Mouse (Mus musculus) neural tube, embryonic 12.5 days (tissue): ENCODE data around the gene Gm12248. TPM values are rescaled to one million over a fixed set of nuclear protein-coding genes. Genes with fewer than 3 reads are reported as not detected.
"Not testable (repeated sequence)": the region's sequence is repeated elsewhere in the genome, so short reads cannot be mapped to it uniquely, and the experiment has no call there.

Experiments
- ATAC-seq: fragments of 200-750 bp; cut with Nextera tagmentation; 2 replicates; pipeline ENCODE4 v1.8.0; 2017; ENCODE audit warnings: low read depth, mild to moderate bottlenecking, moderate TSS enrichment, moderate library complexity; ENCODE audit not compliant: low FRiP score
- H3K27ac ChIP-seq: fragments of 300-500 bp; sonication (generic); 2 replicates; pipeline ENCODE4 v1.5.1; 2016
- H3K27me3 ChIP-seq: fragments of 300-500 bp; sonication (generic); replicated peaks from 2 replicates; pipeline ENCODE4 v1.6.1; 2016; ENCODE audit warnings: mild to moderate bottlenecking
- H3K36me3 ChIP-seq: fragments of 300-500 bp; sonication (generic); 2 replicates; pipeline ENCODE4 v1.6.1; 2016; ENCODE audit warnings: mild to moderate bottlenecking
- H3K4me1 ChIP-seq: fragments of 300-500 bp; sonication (generic); 2 replicates; pipeline ENCODE4 v1.6.1; 2016
- H3K4me2 ChIP-seq: fragments of 300-500 bp; sonication (generic); replicated peaks from 2 replicates; pipeline ENCODE4 v1.6.1; 2016; ENCODE audit warnings: mild to moderate bottlenecking
- H3K4me3 ChIP-seq: fragments of 300-500 bp; sonication (generic); 2 replicates; pipeline ENCODE4 v1.5.1; 2016
- H3K9ac ChIP-seq: fragments of 300-500 bp; sonication (generic); 2 replicates; pipeline ENCODE4 v1.6.1; 2016; ENCODE audit warnings: mild to moderate bottlenecking
- H3K9me3 ChIP-seq: fragments of 300-500 bp; sonication (generic); 2 replicates; pipeline ENCODE4 v1.6.1; 2016; ENCODE audit warnings: mild to moderate bottlenecking
- WGBS: fragments of 180-500 bp; shearing (Covaris S2); methylation state at CpG from one replicate; pipeline ENCODE4 v1.1.7; 2016; 5-methylcytosine and 5-hydroxymethylcytosine counted together
- polyA plus RNA-seq: library from polyadenylated mRNA; unstranded; fragments of >200 nt; fragmentation: Nextera tagmentation; extraction: Ambion mirVana; gene quantifications from 2 replicates; pipeline ENCODE4 v1.2.1, GENCODE M21; 2016

Gene Gm12248
- polyA plus RNA-seq, 1 experiment from 2014 or later, result not detected

- Histone ChIP-seq H3K4me1 (no peaks in the 10 kb centered on the region), H3K36me3 (peaks cover 29% of the 10 kb centered on the region), H3K4me3 (no peak overlapping the region), H3K9ac (no peak overlapping the region), H3K27me3 (no peaks in the 10 kb centered on the region), H3K27ac (no peak overlapping the region), H3K4me2 (no peak overlapping the region), H3K9me3 (no peaks in the 10 kb centered on the region)
- ATAC-seq, result no peak
- 90% methylated on average over 4 of the region's 4 CpGs for WGBS
These were observed 30.3 kb downstream of the Gm12248 start for GRCm38 (mm10) chr11:58062586-58062985.

- not testable (repeated sequence) for H3K4me3 ChIP-seq, H3K9ac ChIP-seq, H3K4me2 ChIP-seq, H3K4me1 ChIP-seq, H3K9me3 ChIP-seq, ATAC-seq, H3K27me3 ChIP-seq, H3K27ac ChIP-seq
- whole genome bisulfite sequencing, result 96% methylated on average over 4 of the region's 4 CpGs
- peaks cover 39% of the 10 kb centered on the region for H3K36me3 ChIP-seq
These were observed 31.7 kb downstream of the Gm12248 start for GRCm38 (mm10) chr11:58061218-58061617.

- WGBS, result 89% methylated on average over 7 of the region's 7 CpGs
- H3K9ac ChIP-seq, H3K4me2 ChIP-seq, H3K4me3 ChIP-seq, H3K4me1 ChIP-seq, H3K27ac ChIP-seq, H3K27me3 ChIP-seq, H3K9me3 ChIP-seq, ATAC-seq: not testable (repeated sequence)
- H3K36me3 ChIP-seq, result peaks cover 52% of the 10 kb centered on the region
These were observed 33.2 kb downstream of the Gm12248 start for GRCm38 (mm10) chr11:58059752-58060151.

GRCm38 (mm10) chr11:58057455-58057854 is 35.5 kb downstream of the Gm12248 start:
- Histone ChIP-seq H3K9me3 (no peaks in the 10 kb centered on the region), H3K27ac (no peak overlapping the region), H3K4me2 (no peak overlapping the region), H3K36me3 (peaks cover 71% of the 10 kb centered on the region), H3K9ac (no peak overlapping the region), H3K27me3 (no peaks in the 10 kb centered on the region), H3K4me1 (no peaks in the 10 kb centered on the region), H3K4me3 (no peak overlapping the region)
- WGBS, result 68% methylated on average over 6 of the region's 6 CpGs
- no peak for ATAC-seq

GRCm38 (mm10) chr11:58046438-58046837 is 46.5 kb downstream of the Gm12248 start:
- Histone ChIP-seq H3K9me3 (no peaks in the 10 kb centered on the region), H3K27ac (no peak overlapping the region), H3K4me3 (no peak overlapping the region), H3K4me2 (no peak overlapping the region), H3K36me3 (peaks cover 57% of the 10 kb centered on the region), H3K27me3 (no peaks in the 10 kb centered on the region), H3K9ac (no peak overlapping the region), H3K4me1 (no peaks in the 10 kb centered on the region)
- no peak for ATAC-seq
- WGBS, result 79% methylated on average over 4 of the region's 4 CpGs

- Histone ChIP-seq H3K4me1 (0 out of 2 replicates have a peak, but pooled peaks cover 9% of the 10 kb centered on the region), H3K9ac (no peak overlapping the region), H3K4me3 (no peak overlapping the region), H3K36me3 (peaks cover 23% of the 10 kb centered on the region), H3K27me3 (no peaks in the 10 kb centered on the region), H3K27ac (no peak overlapping the region), H3K9me3 (no peaks in the 10 kb centered on the region), H3K4me2 (no peak overlapping the region)
- ATAC-seq, result no peak
- WGBS, result 94% methylated on average over 5 of the region's 5 CpGs
These were observed 50.0 kb downstream of the Gm12248 start for GRCm38 (mm10) chr11:58042861-58043431.

- Histone ChIP-seq H3K4me1 (0 out of 2 replicates have a peak, but pooled peaks cover 9% of the 10 kb centered on the region), H3K27me3 (no peaks in the 10 kb centered on the region), H3K4me2 (no peak overlapping the region), H3K4me3 (no peak overlapping the region), H3K9me3 (no peaks in the 10 kb centered on the region), H3K27ac (no peak overlapping the region), H3K9ac (no peak overlapping the region), H3K36me3 (peaks cover 18% of the 10 kb centered on the region)
- 89% methylated on average over 1 of the region's 1 CpGs for WGBS
- no peak for ATAC-seq
These were observed 53.9 kb downstream of the Gm12248 start for GRCm38 (mm10) chr11:58039027-58039426.

- no peak overlapping the region for H3K27ac ChIP-seq
- no peaks in the 10 kb centered on the region for H3K27me3 ChIP-seq
- no peaks in the 10 kb centered on the region for H3K36me3 ChIP-seq
- H3K4me2 ChIP-seq, result no peak overlapping the region
- no peaks in the 10 kb centered on the region for H3K9me3 ChIP-seq
- WGBS, result 84% methylated on average over 3 of the region's 3 CpGs
- H3K9ac ChIP-seq, result no peak overlapping the region
- no peak overlapping the region for H3K4me3 ChIP-seq
- no peak for ATAC-seq
- H3K4me1 ChIP-seq, result 0 out of 2 replicates have a peak, but pooled peaks cover 4% of the 10 kb centered on the region
These were observed 59.3 kb downstream of the Gm12248 start for GRCm38 (mm10) chr11:58033635-58034034.

GRCm38 (mm10) chr11:58031176-58031575 is 61.8 kb downstream of the Gm12248 start:
- no peaks in the 10 kb centered on the region for H3K27me3 ChIP-seq
- no peak overlapping the region for H3K27ac ChIP-seq
- no peaks in the 10 kb centered on the region for H3K9me3 ChIP-seq
- 78% methylated on average over 6 of the region's 6 CpGs for WGBS
- no peak overlapping the region for H3K4me3 ChIP-seq
- H3K36me3 ChIP-seq, result no peaks in the 10 kb centered on the region
- H3K9ac ChIP-seq, result no peak overlapping the region
- 0 out of 2 replicates have a peak, but pooled peaks cover 4% of the 10 kb centered on the region for H3K4me1 ChIP-seq
- H3K4me2 ChIP-seq, result no peak overlapping the region
- no peak for ATAC-seq

GRCm38 (mm10) chr11:58029869-58030268 is 63.1 kb downstream of the Gm12248 start:
- 91% methylated on average over 2 of the region's 2 CpGs for WGBS

GRCm38 (mm10) chr11:58028981-58029380 is 64.0 kb downstream of the Gm12248 start:
- 0 out of 2 replicates have a peak, but pooled peaks cover 4% of the 10 kb centered on the region for H3K4me1 ChIP-seq
- H3K36me3 ChIP-seq, result no peaks in the 10 kb centered on the region
- no peak overlapping the region for H3K4me3 ChIP-seq
- no peak overlapping the region for H3K27ac ChIP-seq
- WGBS, result 89% methylated on average over 1 of the region's 1 CpGs
- no peaks in the 10 kb centered on the region for H3K9me3 ChIP-seq
- no peaks in the 10 kb centered on the region for H3K27me3 ChIP-seq
- ATAC-seq, result no peak
- H3K9ac ChIP-seq, result no peak overlapping the region
- no peak overlapping the region for H3K4me2 ChIP-seq

More at GRCm38 (mm10) chr11:58029869-58030268, 63.1 kb downstream of the Gm12248 start:
- no peaks in the 10 kb centered on the region for H3K36me3 ChIP-seq
- H3K4me3 ChIP-seq, result no peak overlapping the region
- H3K4me2 ChIP-seq, result no peak overlapping the region
- ATAC-seq, result no peak
- no peak overlapping the region for H3K27ac ChIP-seq
- no peaks in the 10 kb centered on the region for H3K9me3 ChIP-seq
- 0 out of 2 replicates have a peak, but pooled peaks cover 4% of the 10 kb centered on the region for H3K4me1 ChIP-seq
- H3K27me3 ChIP-seq, result no peaks in the 10 kb centered on the region
- H3K9ac ChIP-seq, result no peak overlapping the region

- H3K4me2 ChIP-seq, result no peak overlapping the region
- H3K27ac ChIP-seq, result no peak overlapping the region
- no peak overlapping the region for H3K9ac ChIP-seq
- no peak for ATAC-seq
- no peaks in the 10 kb centered on the region for H3K27me3 ChIP-seq
- H3K4me3 ChIP-seq, result no peak overlapping the region
- no peaks in the 10 kb centered on the region for H3K4me1 ChIP-seq
- 72% methylated on average over 1 of the region's 1 CpGs for WGBS
- no peaks in the 10 kb centered on the region for H3K36me3 ChIP-seq
- no peaks in the 10 kb centered on the region for H3K9me3 ChIP-seq
These were observed 66.1 kb downstream of the Gm12248 start for GRCm38 (mm10) chr11:58026860-58027259.

GRCm38 (mm10) chr11:58026337-58026736 is 66.6 kb downstream of the Gm12248 start:
- H3K27ac ChIP-seq, result no peak overlapping the region
- no peaks in the 10 kb centered on the region for H3K4me1 ChIP-seq
- 66% methylated on average over 3 of the region's 3 CpGs for WGBS
- ATAC-seq, result no peak
- no peak overlapping the region for H3K4me3 ChIP-seq
- H3K27me3 ChIP-seq, result no peaks in the 10 kb centered on the region
- no peaks in the 10 kb centered on the region for H3K36me3 ChIP-seq
- H3K9me3 ChIP-seq, result no peaks in the 10 kb centered on the region
- no peak overlapping the region for H3K4me2 ChIP-seq
- H3K9ac ChIP-seq, result no peak overlapping the region
